ENCODE assay signal across 15 mouse cellular contexts in the genomic region with DNA sequence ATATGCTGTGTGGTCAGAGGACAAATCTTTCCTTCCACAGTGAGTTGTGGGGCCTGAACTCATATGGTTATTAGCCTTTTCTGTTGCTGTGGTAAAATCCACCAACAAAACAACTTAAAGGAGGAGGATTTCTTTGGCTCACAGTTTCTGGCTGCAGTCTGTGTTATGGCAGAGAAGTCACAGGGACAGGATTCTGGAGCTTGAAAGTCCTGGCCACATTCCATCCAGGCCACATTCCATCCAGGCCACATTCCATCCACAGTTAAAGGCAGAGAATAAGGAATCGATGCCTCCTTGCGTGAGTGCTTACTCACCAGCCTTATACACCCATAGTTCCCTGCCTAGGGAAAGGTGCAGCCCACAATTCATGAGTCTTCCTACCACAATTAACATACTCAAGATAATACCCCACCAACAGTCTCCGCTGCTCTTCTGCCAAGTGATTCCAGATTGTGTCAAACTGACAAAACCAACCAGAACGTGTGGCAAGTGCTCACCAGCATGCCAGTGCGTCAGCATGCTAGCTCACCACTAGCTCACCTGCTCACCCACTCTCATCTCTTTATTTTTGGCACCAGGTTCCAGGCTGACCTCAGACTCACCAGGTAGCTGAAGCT. TPM values are rescaled to one million over a fixed set of nuclear protein-coding genes. Genes with fewer than 3 reads are reported as not detected.
DNase-seq lines count a peak whose midpoint lies in the region; ATAC-seq and TF ChIP-seq lines count a peak whose summit lies in the region.
"Had no signal": no experiment of that assay in that cellular context is flagged by ENCODE, and none has a peak within 500 bp of the region (broad histone marks: within the 10 kb centered on the region; RNA-seq: fewer than 3 reads in every experiment).

No protein-coding gene starts in this region.

- no peak overlapping the region for H3K27ac ChIP-seq in lung, embryonic 14.5 days (ENCODE audit: low read depth)
- H3K27ac ChIP-seq in cerebellum, adult 2 months (ENCODE audit: insufficient read depth, low read length): no peak overlapping the region
- no peak overlapping the region for H3K27ac ChIP-seq in layer of hippocampus, adult 2 months
- H3K27ac ChIP-seq in forebrain, embryonic 10.5 days: no peak overlapping the region
- H3K27ac ChIP-seq: hindbrain, postnatal 0 days; kidney, embryonic 15.5 days; neural tube, embryonic 12.5 days; stomach, embryonic 15.5 days had no signal

- no peaks in the 10 kb centered on the region for H3K36me3 ChIP-seq in lung, embryonic 14.5 days (ENCODE audit: insufficient read depth)
- H3K36me3 ChIP-seq in forebrain, embryonic 10.5 days (replicated peaks): no peaks in the 10 kb centered on the region
- H3K36me3 ChIP-seq: kidney, embryonic 15.5 days; neural tube, embryonic 12.5 days; stomach, embryonic 15.5 days had no signal

- H3K9me3 ChIP-seq in lung, embryonic 14.5 days (ENCODE audit: low read depth, low read length): no peaks in the 10 kb centered on the region
- H3K9me3 ChIP-seq in forebrain, embryonic 10.5 days: no peaks in the 10 kb centered on the region
- H3K9me3 ChIP-seq: kidney, embryonic 15.5 days; neural tube, embryonic 12.5 days; stomach, embryonic 15.5 days had no signal

- no peaks in the 10 kb centered on the region for H3K27me3 ChIP-seq in lung, embryonic 14.5 days (ENCODE audit: insufficient read depth, low read length)
- no peaks in the 10 kb centered on the region for H3K27me3 ChIP-seq in cerebellum, adult 2 months (ENCODE audit: control insufficient read depth, insufficient read depth, low read length)
- no peaks in the 10 kb centered on the region for H3K27me3 ChIP-seq in forebrain, embryonic 10.5 days (ENCODE audit: poor library complexity, severe bottlenecking)
- H3K27me3 ChIP-seq: neural tube, embryonic 12.5 days had no signal

- no peak overlapping the region for H3K9ac ChIP-seq in lung, embryonic 14.5 days
- H3K9ac ChIP-seq: kidney, embryonic 15.5 days; neural tube, embryonic 12.5 days; stomach, embryonic 15.5 days had no signal

- H3K4me3 ChIP-seq in lung, embryonic 14.5 days (ENCODE audit: low read depth, low read length): no peak overlapping the region
- H3K4me3 ChIP-seq in cerebellum, adult 2 months (replicated peaks; ENCODE audit: insufficient read depth, low read depth, low read length): no peak overlapping the region
- H3K4me3 ChIP-seq in layer of hippocampus, adult 2 months: no peak overlapping the region
- H3K4me3 ChIP-seq in forebrain, embryonic 10.5 days: no peak overlapping the region
- H3K4me3 ChIP-seq: kidney, embryonic 15.5 days; neural tube, embryonic 12.5 days; stomach, embryonic 15.5 days had no signal

- no peak for TF ChIP-seq POLR2A in cerebellum, adult 2 months (IDR thresholded peaks at IDR 0.05; ENCODE audit: borderline replicate concordance, insufficient read depth, low read length)

- peak; percentile 21 for DNase-seq in lung, embryonic 14.5 days
- DNase-seq in lung, postnatal 10 days: no peak
- peak; percentile 42 for DNase-seq in NIH3T3 (ENCODE audit: low read depth)
- DNase-seq in cerebellum, adult 2 months: peak; percentile 59 to 76
- no peak for DNase-seq in layer of hippocampus, adult 2 months (ENCODE audit: low spot score in 2 of 2)
- DNase-seq in forebrain, embryonic 10.5 days (ENCODE audit: extremely low spot score, low spot score): no peak
- no peak for DNase-seq in lung, postnatal 14 days
- DNase-seq: thymus, postnatal 36 days had no signal

- H3K4me1 ChIP-seq in lung, embryonic 14.5 days (ENCODE audit: insufficient read depth): no peaks in the 10 kb centered on the region
- peaks cover 7% of the 10 kb centered on the region for H3K4me1 ChIP-seq in cerebellum, adult 2 months (ENCODE audit: control insufficient read depth, insufficient read depth, low read length)
- H3K4me1 ChIP-seq in forebrain, embryonic 10.5 days: peaks cover 16% of the 10 kb centered on the region
- H3K4me1 ChIP-seq: kidney, embryonic 15.5 days; neural tube, embryonic 12.5 days had no signal

- peak; percentile 38; the same call in 1 of the 2 replicates for ATAC-seq in lung, embryonic 14.5 days (ENCODE audit: insufficient read depth)
- peak; percentile 59 for ATAC-seq in megakaryocyte progenitor cell, adult 5-6 weeks (replicated peaks; ENCODE audit: poor library complexity)
- ATAC-seq: hindbrain, postnatal 0 days; midbrain, embryonic 16.5 days had no signal

- no peak overlapping the region for H3K4me2 ChIP-seq in lung, embryonic 14.5 days
- H3K4me2 ChIP-seq: kidney, embryonic 15.5 days; liver, embryonic 11.5 days; neural tube, embryonic 12.5 days; stomach, embryonic 15.5 days had no signal

- no peak for TF ChIP-seq CTCF in lung, embryonic 14.5 days (IDR thresholded peaks at IDR 0.05; ENCODE audit: low read depth)
- no peak for TF ChIP-seq CTCF in cerebellum, adult 2 months (IDR thresholded peaks at IDR 0.05; ENCODE audit: borderline replicate concordance, insufficient read depth, low read depth, low read length)
- no peak for TF ChIP-seq CTCF in layer of hippocampus, adult 2 months (conservative IDR thresholded peaks at IDR 0.05)

- 59% methylated on average over 5 of the region's 5 CpGs for WGBS in lung, embryonic 14.5 days
- WGBS in cerebellum, adult 2 months: 20% methylated on average over 5 of the region's 5 CpGs
- 84% methylated on average over 5 of the region's 5 CpGs for WGBS in forebrain, embryonic 10.5 days

RNA-seq across cellular contexts. Expression of a gene that starts 38.3 kb away (rescaled TPM):
- polyA plus RNA-seq in lung, embryonic 14.5 days (2014; fragmentation: Nextera tagmentation; extraction: Ambion mirVana): 11.3 and 11.5 TPM in 2 replicates
- 20.2 and 20.5 TPM in 2 replicates for polyA plus RNA-seq in cerebellum, adult 2 months (2012; rRNA removed)
- total RNA-seq in megakaryocyte progenitor cell, adult 5-6 weeks (2015): 21.9 and 24.0 TPM in 2 replicates
- total RNA-seq in megakaryocyte progenitor cell, adult 5-6 weeks (2017): 15.8 and 19.6 TPM in 2 replicates
- 10 to 100 TPM; 39.8 to 42.2 TPM for total RNA-seq in layer of hippocampus, adult 2 months (2021)
- polyA plus RNA-seq in forebrain, embryonic 10.5 days (2016; fragmentation: Nextera tagmentation; extraction: Ambion mirVana): 9.5 and 10.6 TPM in 2 replicates

Comparison
In these comparisons a context has a peak if more than half of its experiments do, and no peak if none do; other contexts are left out.
1. DNase-seq: peak in lung, embryonic 14.5 days (single experiment), NIH3T3 (single experiment) and cerebellum, adult 2 months (2 of 2); none in lung, postnatal 10 days (single experiment), layer of hippocampus, adult 2 months (0 of 2), forebrain, embryonic 10.5 days (single experiment) and lung, postnatal 14 days (single experiment).